Mouse (Mus musculus) urinary bladder, postnatal 25 days (tissue): ENCODE results near the gene Orai1.

Source experiments
- DNase-seq: peaks from one replicate; pipeline ENCODE4 v3.0.0; 2022; ENCODE audit warnings: low spot score

Gene Orai1

DNA sequence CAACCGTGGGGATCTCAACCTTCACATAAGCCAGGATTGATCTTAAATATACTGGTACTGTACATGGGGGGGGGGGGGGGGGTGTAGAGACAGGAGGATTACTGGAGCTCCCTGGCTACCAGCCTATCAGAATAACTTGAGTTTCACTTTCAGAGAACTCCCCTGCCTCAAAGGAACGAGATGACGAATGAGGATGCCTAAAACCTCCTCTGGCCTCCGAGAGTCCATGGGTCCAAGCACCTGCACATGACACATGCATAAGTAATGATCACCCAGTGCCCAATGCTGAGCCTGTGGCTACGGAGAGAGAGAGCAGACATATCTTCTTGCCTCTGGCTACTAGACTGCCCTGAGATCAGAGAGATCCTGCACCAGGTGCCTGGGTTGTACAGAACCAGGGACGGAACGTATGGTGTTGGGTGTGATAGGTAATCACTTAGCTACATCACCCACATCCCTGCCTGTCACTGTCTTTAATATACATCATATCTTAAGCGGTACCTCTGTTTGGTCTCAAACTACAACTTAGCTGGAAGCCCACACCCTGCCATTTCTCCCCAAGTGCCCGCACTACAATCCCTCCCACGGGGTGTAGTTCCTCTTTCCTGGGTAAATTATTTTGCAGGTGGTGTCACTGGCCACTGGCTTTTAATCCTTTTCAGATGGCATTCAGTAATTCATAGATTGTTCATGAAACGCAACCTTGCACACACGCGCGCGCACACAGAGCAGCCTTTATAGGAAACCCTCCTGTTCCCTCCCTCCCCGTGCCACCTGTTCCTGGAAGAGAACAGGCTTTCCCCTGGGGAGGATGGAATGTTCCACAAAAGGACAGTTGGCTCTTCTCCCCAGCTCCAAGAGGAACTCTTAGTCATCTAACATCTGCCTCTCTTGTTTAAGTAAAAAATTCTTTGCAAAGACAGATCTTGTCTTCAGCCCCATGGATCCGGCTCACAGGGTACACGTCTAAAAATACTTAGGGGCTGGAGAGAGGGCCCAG, 17.4 kb upstream of the Orai1 start:
- no peak for DNase-seq

DNA sequence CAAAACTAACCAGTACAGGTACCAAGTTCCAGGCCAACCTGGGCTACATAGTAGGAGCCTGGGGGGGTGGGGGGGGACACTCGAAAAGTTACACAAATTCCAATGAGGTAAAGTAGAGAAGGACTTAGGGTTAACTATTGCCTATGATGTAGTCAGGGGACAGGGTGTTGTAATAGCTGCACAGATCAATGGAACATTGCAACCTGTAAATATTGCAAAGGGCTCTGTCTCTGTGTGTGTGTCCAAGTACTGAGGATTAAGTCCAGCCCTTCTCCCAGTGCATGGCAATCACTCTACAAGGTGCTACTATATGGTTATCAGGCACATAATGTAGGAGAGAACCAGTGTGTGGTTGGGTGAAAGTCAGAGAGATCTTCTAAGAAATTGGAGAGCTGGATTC, 14.0 kb upstream of the Orai1 start:
- DNase-seq = no peak

DNA sequence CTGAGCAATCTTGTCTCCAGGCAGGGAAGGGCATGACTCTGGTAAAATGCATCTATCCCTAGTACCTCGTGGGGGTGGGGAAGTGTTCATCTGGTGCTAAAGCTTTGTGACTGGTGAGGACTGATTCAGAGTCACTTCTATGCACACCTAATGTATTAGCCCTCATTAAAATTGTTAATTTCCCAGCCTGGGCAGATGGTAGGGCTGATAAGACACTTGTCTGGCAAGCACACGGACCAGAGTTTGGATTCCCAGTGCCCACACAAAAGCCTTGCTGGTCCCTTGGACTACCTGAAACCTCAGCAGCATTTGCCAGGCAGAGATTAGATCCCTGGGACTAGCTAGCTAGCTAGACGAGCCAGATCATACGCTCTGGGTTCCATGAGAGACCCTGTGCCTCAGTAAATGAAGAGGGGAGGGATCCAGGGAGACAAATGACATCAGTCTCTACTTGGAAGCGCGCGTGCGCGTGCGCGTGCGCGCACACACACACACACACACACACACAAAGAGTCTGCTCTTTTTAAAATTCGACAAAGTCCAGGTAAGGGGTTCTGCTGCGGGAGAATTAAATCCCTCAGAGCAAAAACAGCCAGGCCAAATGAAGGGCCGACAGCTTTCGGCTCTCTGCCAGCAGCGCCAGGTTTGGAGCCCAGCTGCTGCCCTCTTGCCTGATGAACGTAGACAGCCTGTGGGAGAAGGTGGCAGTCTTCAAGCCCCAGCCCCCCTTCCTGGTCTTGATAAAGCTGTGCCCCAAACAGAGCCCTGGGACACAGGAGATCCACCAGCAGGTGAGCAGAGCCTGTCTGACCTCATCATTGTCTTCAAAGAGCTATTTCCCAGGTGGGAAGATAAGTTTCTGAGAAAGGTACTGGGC, 8.9 kb upstream of the Orai1 start:
- DNase-seq = no peak

DNA sequence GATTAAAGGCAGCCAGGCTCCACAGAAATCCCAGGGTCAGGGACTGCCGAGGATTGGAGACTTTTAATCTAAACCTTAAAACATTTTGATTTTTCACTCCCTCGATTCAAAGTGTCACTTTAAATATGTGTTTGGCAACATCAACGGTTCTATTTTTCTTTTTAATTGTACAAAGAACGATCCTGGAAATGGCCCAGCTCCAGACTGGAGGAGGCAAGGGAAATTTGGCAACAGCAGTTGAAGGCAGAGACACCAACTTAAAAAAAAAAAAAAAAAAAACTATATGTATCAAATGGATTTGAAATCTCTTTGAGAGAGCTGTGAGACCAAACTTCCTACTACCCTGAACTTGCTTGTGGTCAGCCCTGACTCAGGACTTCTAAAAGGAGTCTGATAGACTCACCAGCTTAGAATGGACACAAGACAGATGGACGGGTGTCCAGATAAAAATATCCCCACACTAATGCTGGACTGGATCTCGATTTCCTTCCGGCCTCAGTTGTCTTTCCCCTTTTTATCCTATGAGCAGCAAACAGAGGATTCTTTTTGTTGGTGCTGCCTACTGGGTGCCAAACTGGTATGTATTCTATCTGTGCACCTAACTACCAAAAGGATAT, 5.9 kb upstream of the Orai1 start:
- DNase-seq = no peak

DNA sequence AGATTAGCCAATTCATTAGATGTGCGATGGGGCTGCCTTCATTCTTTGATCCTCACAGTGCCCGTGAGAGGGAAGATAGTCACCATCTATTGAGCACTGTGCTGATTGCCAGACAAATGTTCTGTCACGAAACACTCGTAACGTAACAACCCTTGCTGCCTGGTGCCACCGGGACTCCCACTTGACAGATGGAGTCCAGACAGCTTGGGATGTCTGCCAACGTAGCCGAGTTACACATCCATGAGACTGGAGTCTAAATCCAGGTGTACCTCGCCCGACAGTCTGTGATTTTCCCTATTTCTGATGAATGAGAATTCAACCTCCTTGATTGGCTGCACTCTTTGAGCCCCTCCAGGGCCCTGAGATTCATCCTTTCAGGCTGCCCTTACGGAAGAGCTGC, 5.0 kb upstream of the Orai1 start:
- DNase-seq = no peak

DNA sequence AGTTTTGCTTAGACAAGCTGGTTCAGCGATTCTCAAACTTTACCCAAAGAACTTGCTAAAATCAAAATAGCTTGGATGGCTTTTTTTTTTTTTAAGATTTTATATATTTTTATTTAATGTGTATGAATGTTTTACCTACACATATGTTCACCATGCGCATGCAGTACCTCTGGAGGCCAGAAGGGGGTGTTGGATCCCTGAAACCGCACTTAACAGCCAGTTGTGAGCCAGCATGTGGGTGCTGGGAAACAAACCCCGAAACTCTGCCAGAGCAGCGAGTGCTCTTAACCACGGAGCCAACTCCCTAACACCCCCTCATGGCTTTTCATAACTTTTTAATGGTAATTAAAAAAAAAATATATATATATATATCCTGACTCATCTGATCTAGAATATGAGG, 4.1 kb upstream of the Orai1 start:
- no peak for DNase-seq

DNA sequence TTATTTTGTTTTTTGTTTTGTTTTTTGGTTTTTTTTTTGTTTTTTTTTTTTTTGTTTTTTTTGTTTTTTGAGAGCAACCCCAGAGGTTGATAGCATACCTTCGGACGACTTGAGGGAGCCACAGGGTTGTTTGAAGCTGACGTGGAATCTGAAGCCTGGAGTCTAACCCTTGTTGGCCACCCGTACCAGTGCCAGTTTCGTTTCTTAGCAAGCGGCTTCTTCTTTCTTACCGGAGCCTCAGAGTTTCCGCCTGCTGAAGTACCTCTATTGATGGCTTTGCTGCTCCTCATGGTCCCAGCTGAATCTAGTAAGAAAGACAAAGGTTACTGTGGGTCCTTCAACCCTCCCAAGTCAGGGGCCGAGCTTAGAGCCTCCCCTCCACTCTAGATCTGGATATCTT, 3.2 kb upstream of the Orai1 start:
- no peak for DNase-seq

DNA sequence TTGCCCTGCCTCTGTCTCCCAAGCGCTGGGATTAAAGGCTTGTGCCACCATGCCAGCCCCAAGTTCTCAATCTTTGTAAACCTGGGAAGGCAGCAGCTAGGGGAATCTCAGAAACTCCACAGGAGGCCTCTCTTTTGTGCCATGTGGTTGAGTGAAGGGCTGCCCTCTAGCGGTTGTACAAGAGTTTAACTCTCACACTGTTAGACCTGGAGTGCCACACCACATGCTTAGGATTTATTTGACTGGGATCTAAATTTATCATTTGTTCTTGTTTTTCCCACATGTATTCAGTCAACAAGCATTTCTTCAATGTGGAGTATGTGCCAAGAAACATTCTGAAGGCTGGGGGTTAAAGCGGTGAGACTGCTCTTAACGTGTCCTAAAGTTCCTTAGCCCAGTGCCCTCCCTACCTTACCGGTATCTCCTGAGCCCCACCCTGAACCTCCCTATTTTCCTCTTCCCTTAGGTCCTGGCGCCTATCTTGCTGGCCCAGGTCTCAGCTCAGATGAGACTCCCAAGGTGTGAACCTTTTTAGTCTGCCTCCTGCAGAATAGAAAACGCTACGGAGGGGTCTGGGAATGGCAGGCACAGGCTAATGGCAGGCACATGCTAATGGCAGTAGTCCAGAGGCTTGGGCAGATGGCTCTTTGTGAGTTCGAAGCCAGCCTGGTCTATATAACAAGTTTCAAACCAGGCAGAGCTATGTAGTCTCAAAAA, 1.1 kb upstream of the Orai1 start:
- DNase-seq = peak; percentile 63

DNA sequence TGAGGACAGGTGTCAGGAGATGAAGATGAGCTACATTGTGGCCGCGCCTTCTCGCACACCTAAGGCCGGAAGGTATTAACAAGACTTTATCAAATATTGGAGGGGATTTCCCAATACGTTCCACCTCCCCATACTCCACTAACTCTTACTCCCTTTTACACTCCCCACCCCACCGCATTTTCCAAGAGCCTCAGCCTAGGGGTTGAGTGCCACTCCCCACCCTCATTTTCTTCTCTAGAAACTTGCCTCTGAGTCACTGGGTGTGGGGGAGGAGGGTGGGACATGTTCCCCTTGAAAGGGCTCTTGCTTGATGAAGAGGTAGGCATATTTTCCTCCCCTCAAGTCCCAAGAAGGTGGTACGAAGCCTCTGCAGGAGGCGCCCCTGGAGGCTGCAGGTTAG, 1.0 kb downstream of the Orai1 start:
- DNase-seq = no peak

DNA sequence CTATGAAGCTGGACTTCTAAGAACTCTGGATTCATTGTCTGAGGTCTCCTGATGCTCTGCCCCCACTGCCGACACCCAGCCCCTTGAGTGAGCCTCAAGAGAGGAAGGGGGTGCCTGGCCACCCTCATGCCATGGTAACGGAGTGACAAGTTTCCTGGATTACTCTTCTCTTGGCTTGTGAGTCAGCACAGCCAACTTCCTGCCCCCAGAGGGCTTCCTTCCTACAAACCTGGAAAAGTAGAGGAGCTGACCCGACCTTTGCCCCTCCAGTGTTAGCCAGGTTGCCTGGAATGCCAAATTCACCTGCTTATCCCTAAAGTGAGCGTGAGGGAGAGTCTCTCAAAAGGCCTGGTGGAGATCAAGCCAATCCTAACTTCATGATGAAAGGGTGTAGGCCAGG, 2.6 kb downstream of the Orai1 start:
- no peak for DNase-seq

DNA sequence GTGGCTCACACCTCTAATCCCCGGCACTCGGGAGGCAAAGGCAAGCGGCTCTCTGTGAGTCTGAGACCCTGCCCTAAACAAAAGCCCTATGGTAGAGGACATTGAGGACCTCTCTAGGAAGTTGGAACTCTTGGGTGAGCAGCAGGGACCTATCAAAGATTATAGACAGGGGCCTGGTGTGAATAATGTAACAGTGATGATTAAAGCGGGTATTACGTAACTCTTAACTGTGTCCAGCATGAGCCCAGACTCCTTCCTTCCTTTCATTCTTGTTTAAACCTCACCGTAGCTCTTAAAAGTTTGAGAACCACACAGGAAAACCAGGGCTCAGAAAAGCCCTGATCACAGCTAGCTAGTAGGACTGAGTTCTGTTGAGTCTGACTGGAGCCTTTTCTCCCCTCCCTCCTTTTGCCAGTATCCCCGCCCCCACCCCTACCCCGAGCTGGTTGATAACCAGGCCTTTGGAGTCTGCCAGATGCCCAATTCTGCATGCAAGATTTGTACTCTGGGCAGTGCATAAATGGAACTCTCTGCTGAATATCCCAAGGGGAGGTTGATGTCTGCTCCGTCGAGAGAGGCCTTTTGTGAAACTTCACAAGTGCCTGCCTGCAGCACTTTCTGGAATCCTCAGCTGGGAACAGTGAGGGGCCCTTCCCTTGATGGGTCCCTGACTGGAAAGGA, 4.6 kb downstream of the Orai1 start:
- DNase-seq = no peak

DNA sequence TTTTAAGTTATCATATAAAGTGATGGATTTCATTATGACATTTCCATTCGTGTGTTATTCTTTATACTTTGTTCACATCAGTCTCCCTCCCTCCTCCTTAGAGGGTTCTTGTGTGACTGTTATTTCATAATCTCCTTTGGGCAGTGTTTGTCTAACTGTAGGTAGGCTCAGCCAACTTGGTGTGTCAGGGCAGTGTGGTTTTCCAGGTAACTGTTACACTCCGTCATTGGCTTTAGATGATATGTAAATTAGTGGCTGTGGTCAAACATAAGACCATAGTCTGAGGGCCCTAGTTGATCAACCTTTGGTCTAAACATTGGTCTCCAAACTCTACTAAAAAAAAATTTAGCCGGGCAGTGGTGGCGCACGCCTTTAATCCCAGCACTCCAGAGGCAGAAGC, 5.6 kb downstream of the Orai1 start:
- no peak for DNase-seq

DNA sequence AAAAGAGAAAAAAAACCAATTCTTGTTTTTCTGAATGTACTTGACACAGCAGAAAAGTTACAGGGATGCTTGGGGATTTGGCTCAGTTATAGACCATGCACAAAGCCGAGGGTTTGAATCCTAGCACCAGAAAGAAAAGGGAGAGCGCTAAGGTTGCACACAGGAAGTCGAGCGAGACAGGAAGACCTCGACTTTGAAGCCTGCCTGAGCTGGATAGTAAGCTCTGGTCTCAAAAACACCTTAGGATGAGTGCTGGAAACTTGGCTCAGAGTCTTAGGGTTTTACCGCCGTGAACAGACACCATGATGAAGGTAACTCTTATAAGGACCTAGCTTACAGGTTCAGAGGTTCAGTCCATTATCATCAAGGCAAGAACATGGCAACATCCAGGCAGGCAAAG, 6.6 kb downstream of the Orai1 start:
- DNase-seq = no peak

DNA sequence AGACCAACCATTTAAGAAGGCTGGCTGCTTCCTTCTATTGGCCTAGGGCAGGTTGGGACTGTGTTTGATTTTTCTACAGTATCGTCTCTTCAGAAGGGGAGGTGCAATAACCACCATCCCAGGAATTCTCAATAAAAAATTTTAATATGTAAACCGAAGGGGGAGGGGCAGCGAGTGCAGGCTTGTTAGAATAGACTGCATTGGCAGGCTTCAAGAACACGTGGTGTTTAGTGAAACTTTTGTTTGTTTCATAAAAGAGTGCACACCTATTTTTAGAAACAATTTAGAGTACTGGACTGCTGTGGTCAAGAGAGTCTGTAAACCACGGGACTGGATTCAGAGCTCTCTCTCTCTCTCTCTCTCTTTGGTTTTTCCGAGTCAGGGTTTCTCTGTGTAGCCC, 8.2 kb downstream of the Orai1 start:
- DNase-seq = no peak

DNA sequence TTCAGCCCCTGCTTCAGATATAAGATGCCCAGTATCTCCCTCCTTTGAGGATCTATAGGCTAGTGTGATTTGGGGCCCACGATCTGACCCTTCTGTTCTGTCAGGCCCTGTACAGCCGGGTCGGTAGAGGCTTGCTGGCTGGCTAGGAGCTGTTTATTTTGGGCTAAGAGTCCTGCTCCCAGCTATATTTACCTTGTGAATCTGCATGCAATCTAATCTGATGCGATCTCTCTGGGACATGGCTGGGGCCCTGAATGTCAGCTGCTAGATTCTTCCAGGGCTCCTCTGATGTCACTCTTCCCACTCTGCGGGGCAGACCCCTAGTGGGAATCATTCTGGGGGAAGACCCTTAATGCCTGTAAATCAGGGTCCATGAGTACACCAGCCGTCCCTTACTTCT, 9.4 kb downstream of the Orai1 start:
- DNase-seq = no peak

DNA sequence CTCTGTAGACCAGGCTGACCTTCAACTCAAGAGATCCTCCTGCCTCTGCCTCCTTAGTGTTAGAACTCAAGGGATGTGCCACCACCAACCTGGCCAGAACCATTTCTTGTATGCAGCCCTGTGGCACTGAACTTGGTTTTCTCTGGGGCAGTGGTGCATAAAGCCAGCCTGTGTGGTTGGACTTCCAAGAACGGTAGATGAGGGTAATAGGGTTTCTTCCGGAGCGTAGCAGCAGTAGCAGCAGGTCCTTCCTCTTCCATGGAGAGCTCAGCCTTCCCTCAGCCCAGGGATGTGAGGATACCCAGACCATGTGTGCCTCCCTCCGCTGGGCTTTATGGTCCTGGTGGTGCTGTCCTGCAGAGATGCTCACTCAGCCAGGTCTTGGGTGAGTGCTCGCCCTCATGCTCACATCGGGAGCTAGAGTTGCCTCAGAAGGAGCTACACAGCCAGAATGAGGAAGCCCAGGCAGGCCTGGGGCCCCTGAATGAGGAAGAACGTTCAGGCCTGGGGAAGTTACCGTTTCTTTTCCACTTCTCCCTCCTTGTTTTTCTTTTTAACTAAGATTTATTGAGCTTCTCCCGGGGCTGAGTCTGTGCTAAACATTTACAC, 10.2 kb downstream of the Orai1 start:
- no peak for DNase-seq

DNA sequence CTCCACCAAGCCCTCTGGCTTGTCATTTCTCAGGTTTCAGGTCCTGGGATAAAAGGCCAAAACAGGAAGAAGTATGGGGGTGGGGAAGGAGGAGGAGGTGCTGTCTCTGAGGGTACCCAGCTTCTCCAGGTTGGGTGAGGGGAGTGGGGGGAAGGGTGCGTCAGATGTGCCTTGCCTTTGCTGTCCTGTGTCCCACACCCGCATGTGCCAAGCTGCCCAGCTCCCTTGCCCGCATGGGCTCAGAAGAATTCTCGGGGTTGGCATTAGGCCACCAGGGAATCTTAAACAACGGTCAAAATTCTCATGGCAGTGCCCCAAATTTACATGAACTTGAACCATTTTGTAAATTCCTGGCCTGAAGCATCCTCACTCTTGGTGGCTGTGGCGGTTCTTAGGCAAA, 11.5 kb downstream of the Orai1 start:
- no peak for DNase-seq

DNA sequence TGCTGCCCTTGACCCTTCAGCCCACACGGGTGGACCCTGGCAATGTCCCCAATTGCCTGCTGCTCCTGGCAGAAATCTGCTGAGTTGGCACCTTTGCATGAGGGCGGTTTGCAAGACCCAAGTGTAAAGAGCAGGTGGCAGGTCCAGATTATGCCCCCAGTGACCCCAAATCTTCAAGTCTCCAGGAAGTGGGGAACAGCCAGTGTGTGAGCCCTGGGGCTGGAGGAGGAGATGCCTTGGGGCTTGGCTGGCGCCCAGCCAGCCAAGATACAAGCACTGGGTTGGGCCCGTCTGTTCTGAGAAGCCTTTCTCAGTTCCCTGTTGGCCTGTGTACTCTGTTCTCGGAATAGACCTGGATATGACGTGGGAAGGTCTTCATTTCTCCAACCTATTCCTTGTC, 12.6 kb downstream of the Orai1 start:
- no peak for DNase-seq

DNA sequence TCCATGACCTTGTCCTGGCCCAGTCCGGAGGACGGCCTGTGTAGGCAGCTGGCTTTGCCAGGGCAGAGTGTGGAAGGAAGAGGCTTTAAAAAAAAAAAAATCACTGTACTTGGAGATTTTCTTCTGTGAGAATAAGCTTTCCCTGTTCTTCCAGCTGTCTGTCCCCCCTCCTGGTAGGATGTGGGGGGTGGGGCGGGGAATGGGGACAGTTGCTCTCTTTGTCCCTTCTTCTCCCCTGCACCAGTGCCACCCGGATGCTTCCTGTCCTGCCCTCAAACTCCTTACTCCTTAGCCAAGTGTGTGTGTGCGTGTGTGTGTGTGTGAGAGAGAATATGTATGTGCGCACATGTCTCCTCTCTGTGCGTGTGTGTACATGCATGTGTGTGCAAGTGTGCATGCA, 14.9 kb downstream of the Orai1 start:
- no peak for DNase-seq

DNA sequence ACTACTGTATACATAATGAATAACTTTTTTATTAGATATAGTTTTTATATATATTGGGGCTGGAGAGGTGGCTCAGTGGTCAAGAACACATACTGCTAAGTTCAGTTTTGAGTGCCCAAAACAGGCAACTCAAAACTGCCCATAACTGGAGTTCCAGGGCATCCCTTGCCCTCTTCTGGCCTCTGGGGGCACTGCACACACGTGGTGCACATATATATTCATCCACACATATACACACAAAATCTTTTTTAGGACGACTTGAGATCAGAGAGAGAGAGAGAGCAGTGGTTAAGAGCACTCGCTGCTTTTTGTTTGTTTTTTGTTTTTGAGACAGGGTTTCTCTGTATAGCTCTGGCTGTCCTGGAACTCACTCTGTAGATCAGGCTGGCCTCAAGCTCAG, 16.4 kb downstream of the Orai1 start:
- no peak for DNase-seq

DNA sequence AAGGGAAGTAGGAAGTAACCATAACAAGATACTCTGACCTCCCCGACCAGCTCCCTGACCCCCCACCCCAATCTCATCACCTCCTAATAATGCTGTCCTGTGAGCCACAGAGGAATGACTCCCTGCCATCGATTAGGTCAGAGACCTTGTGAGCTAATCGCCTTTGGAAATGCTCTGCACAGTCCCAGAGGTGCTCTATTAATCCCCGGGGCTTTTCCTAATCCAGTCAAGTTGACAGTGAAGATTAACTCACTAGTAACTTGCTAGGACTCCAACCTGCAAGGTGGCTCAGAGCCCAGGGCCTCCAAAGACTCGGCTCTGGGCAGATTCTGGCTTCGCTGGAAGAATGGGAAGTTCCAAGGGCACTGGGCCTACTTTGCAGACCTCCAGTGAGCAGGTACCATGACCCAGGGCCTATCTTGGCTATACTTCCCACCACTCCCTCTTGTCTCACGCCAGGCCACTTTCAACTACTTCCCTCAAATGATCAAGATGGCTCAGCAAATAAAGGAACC, 18.8 kb downstream of the Orai1 start:
- DNase-seq = no peak
